Mouse (Mus musculus): Measurements from ENCODE around the gene Ankrd44.

DNA sequence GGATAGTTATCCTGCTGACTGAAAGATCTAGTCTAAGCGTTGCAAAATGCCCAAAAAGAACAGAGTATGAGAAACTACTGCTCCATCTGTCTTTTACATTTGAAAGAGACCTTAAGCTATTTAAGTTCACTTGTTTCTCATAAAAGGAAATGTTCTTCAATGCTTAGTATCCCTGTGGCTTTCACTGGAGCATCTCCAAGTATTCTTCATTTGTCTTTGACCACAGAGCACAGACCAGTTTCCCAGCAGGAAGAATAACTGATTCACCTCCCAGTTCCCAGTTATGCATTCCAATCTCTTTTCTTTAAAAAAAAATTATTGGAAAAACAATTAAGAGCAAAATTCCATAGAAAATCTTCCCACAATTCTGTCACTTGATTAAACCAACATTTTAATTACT is 297.1 kb downstream of the Ankrd44 start:
- TF ChIP-seq CTCF (IDR thresholded peaks at IDR 0.05; ENCODE audit: borderline replicate concordance, insufficient read depth, low read depth, low read length) (no peak), POLR2A (IDR thresholded peaks at IDR 0.05; ENCODE audit: borderline replicate concordance, insufficient read depth, low read length) (no peak)
